Mouse (Mus musculus) intestine, embryonic 15.5 days (tissue): Measurements from ENCODE around the gene Ifnar2. TPM values are rescaled to one million over a fixed set of nuclear protein-coding genes. Genes with fewer than 3 reads are reported as not detected.

Source experiments
- ATAC-seq: fragments of 200-750 bp; cut with Nextera tagmentation; 2 replicates; pipeline ENCODE4 v1.8.0; 2017; ENCODE audit warnings: moderate TSS enrichment, moderate library complexity
- H3K27ac ChIP-seq: fragments of 300-500 bp; sonication (generic); 2 replicates; pipeline ENCODE4 v1.5.1; 2015; ENCODE audit warnings: mild to moderate bottlenecking, inconsistent platforms
- H3K27me3 ChIP-seq: fragments of 300-500 bp; sonication (generic); replicated peaks from 2 replicates; pipeline ENCODE4 v1.6.1; 2015; ENCODE audit warnings: inconsistent platforms
- H3K36me3 ChIP-seq: fragments of 300-500 bp; sonication (generic); 2 replicates; pipeline ENCODE4 v1.6.1; 2015; ENCODE audit warnings: inconsistent platforms
- H3K4me1 ChIP-seq: fragments of 300-500 bp; sonication (generic); replicated peaks from 2 replicates; pipeline ENCODE4 v1.6.1; 2015; ENCODE audit warnings: inconsistent platforms
- H3K4me2 ChIP-seq: fragments of 300-500 bp; sonication (generic); replicated peaks from 2 replicates; pipeline ENCODE4 v1.6.1; 2015; ENCODE audit warnings: mild to moderate bottlenecking, inconsistent platforms
- H3K4me3 ChIP-seq: fragments of 300-500 bp; sonication (generic); replicated peaks from 2 replicates; pipeline ENCODE4 v1.5.1; 2015; ENCODE audit warnings: inconsistent platforms
- H3K9ac ChIP-seq: fragments of 300-500 bp; sonication (generic); 2 replicates; pipeline ENCODE4 v1.6.1; 2015; ENCODE audit warnings: inconsistent platforms
- H3K9me3 ChIP-seq: fragments of 300-500 bp; sonication (generic); 2 replicates; pipeline ENCODE4 v1.6.1; 2016; ENCODE audit warnings: inconsistent platforms
- WGBS: fragments of 180-500 bp; shearing (Covaris S2); methylation state at CpG from one replicate; pipeline ENCODE4 v1.1.7; 2015; 5-methylcytosine and 5-hydroxymethylcytosine counted together
- polyA plus RNA-seq: library from polyadenylated mRNA; unstranded; fragments of >200 nt; fragmentation: Nextera tagmentation; extraction: Ambion mirVana; gene quantifications from 2 replicates; pipeline ENCODE4 v1.2.1, GENCODE M21; 2015

The Ifnar2 gene
- 43.9 and 44.5 TPM in 2 replicates for polyA plus RNA-seq

GRCm38 (mm10) chr16:91372577-91373472, at the start of gene Ifnar2:
TSS of gene Ifnar2 (plus strand) at chr16:91372783.
- H3K9me3 ChIP-seq, result no peaks in the 10 kb centered on the region
- no peaks in the 10 kb centered on the region for H3K36me3 ChIP-seq
- peak within 1 kb of the TSS; percentile 94 for H3K27ac ChIP-seq
- no peaks in the 10 kb centered on the region for H3K27me3 ChIP-seq
- H3K4me1 ChIP-seq, result 0 out of 2 replicates have a peak, but pooled peaks cover 6% of the 10 kb centered on the region
- H3K9ac ChIP-seq, result peak within 1 kb of the TSS; percentile 86
- under 1% methylated on average over 59 of the region's 62 CpGs for WGBS
- H3K4me3 ChIP-seq, result peak within 1 kb of the TSS; percentile 93
- ATAC-seq, result peak; percentile 96
- peak within 1 kb of the TSS; percentile 70 for H3K4me2 ChIP-seq

- Histone ChIP-seq H3K36me3 (no peaks in the 10 kb centered on the region), H3K9ac (no peak overlapping the region), H3K4me1 (no peaks in the 10 kb centered on the region), H3K9me3 (no peaks in the 10 kb centered on the region), H3K27me3 (peaks cover 3% of the 10 kb centered on the region; the same call in 1 of the 2 replicates), H3K27ac (no peak overlapping the region), H3K4me2 (no peak overlapping the region), H3K4me3 (no peak overlapping the region)
- WGBS, result 79% methylated on average over 7 of the region's 7 CpGs
- ATAC-seq, result no peak
Measured at GRCm38 (mm10) chr16:91327605-91328004, 45.0 kb upstream of the Ifnar2 start.

- Histone ChIP-seq H3K9me3 (no peaks in the 10 kb centered on the region), H3K4me2 (no peak overlapping the region), H3K4me3 (no peak overlapping the region), H3K36me3 (no peaks in the 10 kb centered on the region), H3K27ac (no peak overlapping the region), H3K27me3 (no peaks in the 10 kb centered on the region), H3K9ac (no peak overlapping the region), H3K4me1 (no peaks in the 10 kb centered on the region)
- 82% methylated on average over 19 of the region's 19 CpGs for WGBS
- ATAC-seq, result no peak
Measured at GRCm38 (mm10) chr16:91328922-91329321, 43.7 kb upstream of the Ifnar2 start.

GRCm38 (mm10) chr16:91330496-91330895, 42.1 kb upstream of the Ifnar2 start:
- no peak overlapping the region for H3K4me3 ChIP-seq
- 76% methylated on average over 6 of the region's 6 CpGs for WGBS
- no peaks in the 10 kb centered on the region for H3K9me3 ChIP-seq
- H3K27me3 ChIP-seq, result no peaks in the 10 kb centered on the region
- no peak for ATAC-seq
- no peak overlapping the region for H3K4me2 ChIP-seq
- H3K27ac ChIP-seq, result no peak overlapping the region
- H3K36me3 ChIP-seq, result no peaks in the 10 kb centered on the region
- H3K9ac ChIP-seq, result no peak overlapping the region
- no peaks in the 10 kb centered on the region for H3K4me1 ChIP-seq

- no peaks in the 10 kb centered on the region for H3K9me3 ChIP-seq
- no peaks in the 10 kb centered on the region for H3K27me3 ChIP-seq
- no peak overlapping the region for H3K4me2 ChIP-seq
- no peaks in the 10 kb centered on the region for H3K4me1 ChIP-seq
- no peak overlapping the region for H3K9ac ChIP-seq
- H3K27ac ChIP-seq, result no peak overlapping the region
- no peaks in the 10 kb centered on the region for H3K36me3 ChIP-seq
- WGBS, result 26% methylated on average over 5 of the region's 5 CpGs
- ATAC-seq, result no peak
- H3K4me3 ChIP-seq, result no peak overlapping the region
Measured at GRCm38 (mm10) chr16:91331153-91331552, 41.4 kb upstream of the Ifnar2 start.

GRCm38 (mm10) chr16:91332880-91333279, 39.7 kb upstream of the Ifnar2 start:
- Histone ChIP-seq H3K9ac (no peak overlapping the region), H3K4me2 (no peak overlapping the region), H3K4me1 (no peaks in the 10 kb centered on the region), H3K4me3 (no peak overlapping the region), H3K27ac (no peak overlapping the region), H3K36me3 (no peaks in the 10 kb centered on the region), H3K27me3 (no peaks in the 10 kb centered on the region), H3K9me3 (no peaks in the 10 kb centered on the region)
- 47% methylated on average over 7 of the region's 7 CpGs for WGBS
- ATAC-seq, result no peak

- Histone ChIP-seq H3K27ac (no peak overlapping the region), H3K4me1 (no peaks in the 10 kb centered on the region), H3K9ac (no peak overlapping the region), H3K4me3 (no peak overlapping the region), H3K27me3 (no peaks in the 10 kb centered on the region), H3K4me2 (no peak overlapping the region), H3K36me3 (no peaks in the 10 kb centered on the region), H3K9me3 (no peaks in the 10 kb centered on the region)
- 21% methylated on average over 10 of the region's 10 CpGs for WGBS
- ATAC-seq, result no peak
Measured at GRCm38 (mm10) chr16:91334190-91334893, 38.2 kb upstream of the Ifnar2 start.

GRCm38 (mm10) chr16:91336753-91337152, 35.8 kb upstream of the Ifnar2 start:
- Histone ChIP-seq H3K4me2 (no peak overlapping the region), H3K4me3 (no peak overlapping the region), H3K9ac (no peak overlapping the region), H3K36me3 (no peaks in the 10 kb centered on the region), H3K4me1 (no peaks in the 10 kb centered on the region), H3K27me3 (no peaks in the 10 kb centered on the region), H3K9me3 (no peaks in the 10 kb centered on the region), H3K27ac (no peak overlapping the region)
- no peak for ATAC-seq
- 80% methylated on average over 4 of the region's 4 CpGs for WGBS

GRCm38 (mm10) chr16:91337480-91337879, 35.1 kb upstream of the Ifnar2 start:
- H3K36me3 ChIP-seq, result no peaks in the 10 kb centered on the region
- no peak overlapping the region for H3K9ac ChIP-seq
- no peaks in the 10 kb centered on the region for H3K9me3 ChIP-seq
- H3K27me3 ChIP-seq, result no peaks in the 10 kb centered on the region
- no peak overlapping the region for H3K4me2 ChIP-seq
- H3K27ac ChIP-seq, result no peak overlapping the region
- WGBS, result 58% methylated on average over 5 of the region's 5 CpGs
- ATAC-seq, result no peak
- H3K4me3 ChIP-seq, result no peak overlapping the region
- no peaks in the 10 kb centered on the region for H3K4me1 ChIP-seq

GRCm38 (mm10) chr16:91346491-91346890, 26.1 kb upstream of the Ifnar2 start:
- Histone ChIP-seq H3K27me3 (0 out of 2 replicates have a peak, but pooled peaks cover 6% of the 10 kb centered on the region), H3K4me2 (no peak overlapping the region), H3K36me3 (no peaks in the 10 kb centered on the region), H3K4me1 (no peaks in the 10 kb centered on the region), H3K9ac (no peak overlapping the region), H3K27ac (no peak overlapping the region), H3K9me3 (no peaks in the 10 kb centered on the region), H3K4me3 (no peak overlapping the region)
- 73% methylated on average over 9 of the region's 9 CpGs for WGBS
- ATAC-seq, result no peak

- WGBS, result 60% methylated on average over 20 of the region's 20 CpGs
- no peak overlapping the region for H3K4me2 ChIP-seq
- no peak overlapping the region for H3K27ac ChIP-seq
- H3K4me3 ChIP-seq, result no peak overlapping the region
- no peak for ATAC-seq
- H3K9me3 ChIP-seq, result no peaks in the 10 kb centered on the region
- no peaks in the 10 kb centered on the region for H3K4me1 ChIP-seq
- H3K36me3 ChIP-seq, result no peaks in the 10 kb centered on the region
- 0 out of 2 replicates have a peak, but pooled peaks cover 6% of the 10 kb centered on the region for H3K27me3 ChIP-seq
- H3K9ac ChIP-seq, result no peak overlapping the region
Measured at GRCm38 (mm10) chr16:91347491-91348263, 24.9 kb upstream of the Ifnar2 start.

GRCm38 (mm10) chr16:91348264-91348565, 24.4 kb upstream of the Ifnar2 start:
- Histone ChIP-seq H3K9me3 (no peaks in the 10 kb centered on the region), H3K9ac (no peak overlapping the region), H3K36me3 (no peaks in the 10 kb centered on the region), H3K27me3 (peaks cover 6% of the 10 kb centered on the region; the same call in 1 of the 2 replicates), H3K4me3 (no peak overlapping the region), H3K4me1 (no peaks in the 10 kb centered on the region), H3K4me2 (no peak overlapping the region), H3K27ac (no peak overlapping the region)
- ATAC-seq, result no peak
- WGBS, result 77% methylated on average over 14 of the region's 14 CpGs
